Mouse (Mus musculus) neural tube, embryonic 15.5 days (tissue): ENCODE measurements at regions not wholly inside any gene's neighbourhood (a gene's known extent, or its start where the extent isn't known, plus 50 kb on each side); places are given as distances from the start of the nearest gene placed in this dataset.

ENCODE experiments used
- ATAC-seq: fragments of 200-750 bp; cut with Nextera tagmentation; 2 replicates; pipeline ENCODE4 v1.8.0; 2017; ENCODE audit warnings: mild to moderate bottlenecking, moderate TSS enrichment, moderate library complexity; ENCODE audit not compliant: low FRiP score
- H3K27ac ChIP-seq: fragments of 300-500 bp; sonication (generic); replicated peaks from 2 replicates; pipeline ENCODE4 v1.5.1; 2015; ENCODE audit warnings: mild to moderate bottlenecking, inconsistent platforms
- H3K27me3 ChIP-seq: fragments of 300-500 bp; sonication (generic); replicated peaks from 2 replicates; pipeline ENCODE4 v1.6.1; 2015; ENCODE audit warnings: inconsistent platforms
- H3K36me3 ChIP-seq: fragments of 300-500 bp; sonication (generic); 2 replicates; pipeline ENCODE4 v1.6.1; 2015; ENCODE audit warnings: inconsistent platforms
- H3K4me1 ChIP-seq: fragments of 300-500 bp; sonication (generic); 2 replicates; pipeline ENCODE4 v1.6.1; 2015; ENCODE audit warnings: inconsistent platforms
- H3K4me2 ChIP-seq: fragments of 300-500 bp; sonication (generic); 2 replicates; pipeline ENCODE4 v1.6.1; 2015; ENCODE audit warnings: inconsistent platforms, mild to moderate bottlenecking, moderate library complexity
- H3K4me3 ChIP-seq: fragments of 300-500 bp; sonication (generic); replicated peaks from 2 replicates; pipeline ENCODE4 v1.5.1; 2015; ENCODE audit warnings: mild to moderate bottlenecking, inconsistent platforms
- H3K9ac ChIP-seq: fragments of 300-500 bp; sonication (generic); replicated peaks from 2 replicates; pipeline ENCODE4 v1.6.1; 2015; ENCODE audit warnings: mild to moderate bottlenecking, inconsistent platforms
- H3K9me3 ChIP-seq: fragments of 300-500 bp; sonication (generic); replicated peaks from 2 replicates; pipeline ENCODE4 v1.6.1; 2016; ENCODE audit warnings: inconsistent platforms
- WGBS: fragments of 180-500 bp; shearing (Covaris S2); methylation state at CpG from one replicate; pipeline ENCODE4 v1.1.7; 2015; ENCODE audit warnings: mixed read lengths; 5-methylcytosine and 5-hydroxymethylcytosine counted together

- no peaks in the 10 kb centered on the region for H3K4me1 ChIP-seq
- H3K9ac ChIP-seq: no peak overlapping the region
- H3K27ac ChIP-seq: no peak overlapping the region
- no peaks in the 10 kb centered on the region for H3K36me3 ChIP-seq
- 67% methylated on average over 13 of the region's 13 CpGs for whole genome bisulfite sequencing
- H3K27me3 ChIP-seq: no peaks in the 10 kb centered on the region
- H3K4me2 ChIP-seq: no peak overlapping the region
- H3K4me3 ChIP-seq: no peak overlapping the region
- no peaks in the 10 kb centered on the region for H3K9me3 ChIP-seq
- ATAC-seq: no peak
Measured at GRCm38 (mm10) chr6:141097338-141098122, 151.5 kb upstream of the Pde3a start.

DNA sequence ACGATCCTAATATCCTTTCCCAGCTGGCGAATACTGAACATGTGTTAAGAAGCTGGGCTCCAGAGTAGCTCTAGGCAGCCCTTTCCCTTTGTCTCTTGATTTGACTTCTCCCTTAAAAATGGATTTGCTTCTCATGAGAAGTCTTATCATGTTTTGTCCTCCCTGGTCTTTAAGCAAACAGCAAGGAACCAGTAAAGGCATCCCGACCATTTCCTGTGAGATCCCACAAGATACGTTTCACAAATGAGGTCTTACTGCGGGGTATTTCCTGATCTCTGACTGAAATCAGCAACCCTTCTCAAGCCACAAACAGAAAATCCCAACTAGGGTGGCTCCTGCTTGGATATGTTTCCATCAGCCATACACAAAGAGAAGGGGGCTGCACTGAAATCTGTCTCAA, 130.8 kb upstream of the Pde3a start:
- Histone ChIP-seq H3K9ac (no peak overlapping the region), H3K4me3 (no peak overlapping the region), H3K9me3 (no peaks in the 10 kb centered on the region), H3K4me2 (no peak overlapping the region), H3K36me3 (no peaks in the 10 kb centered on the region), H3K4me1 (no peaks in the 10 kb centered on the region), H3K27me3 (no peaks in the 10 kb centered on the region), H3K27ac (no peak overlapping the region)
- 92% methylated on average over 5 of the region's 5 CpGs for WGBS
- no peak for ATAC-seq

DNA sequence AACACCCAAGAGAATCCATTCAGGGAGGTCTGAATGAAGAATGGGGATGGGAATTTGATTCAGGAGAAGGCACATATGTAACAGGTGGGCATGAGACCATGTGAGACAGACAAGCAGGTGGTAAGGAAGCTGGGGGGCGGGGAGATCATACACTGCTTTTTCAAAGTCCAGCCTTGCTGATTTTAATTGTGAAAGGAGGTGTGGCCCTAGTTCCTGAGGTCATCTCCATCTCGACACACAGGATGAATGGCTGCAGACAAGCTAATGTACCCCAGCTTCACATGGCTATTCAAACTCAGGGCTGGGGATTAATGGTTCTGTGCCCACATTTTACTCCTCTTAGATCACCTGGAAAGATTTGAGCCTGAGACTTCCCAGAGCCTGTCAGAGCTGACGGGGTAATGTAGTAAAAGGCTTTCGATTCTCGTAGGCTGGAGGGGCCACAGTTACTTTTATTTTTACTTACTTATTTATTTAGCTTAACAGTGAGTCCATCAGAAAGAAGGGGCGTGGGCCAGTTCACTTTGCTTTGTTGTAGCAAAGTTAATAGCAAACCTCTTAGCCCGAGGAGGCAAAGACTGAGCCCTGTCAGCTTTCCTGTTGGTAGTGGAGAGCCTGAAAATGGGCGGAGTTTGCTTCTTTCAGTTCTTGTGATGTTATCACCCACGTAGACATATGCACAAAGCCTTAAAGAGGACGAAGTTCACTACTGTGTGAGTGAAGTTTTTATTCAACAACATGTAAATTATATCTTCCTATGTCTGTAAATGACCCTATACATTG, 122.3 kb upstream of the Pde3a start:
- no peak overlapping the region for H3K27ac ChIP-seq
- no peak for ATAC-seq
- no peaks in the 10 kb centered on the region for H3K4me1 ChIP-seq
- 61% methylated on average over 10 of the region's 10 CpGs for WGBS
- no peak overlapping the region for H3K9ac ChIP-seq
- no peaks in the 10 kb centered on the region for H3K27me3 ChIP-seq
- no peak overlapping the region for H3K4me2 ChIP-seq
- H3K36me3 ChIP-seq: no peaks in the 10 kb centered on the region
- no peak overlapping the region for H3K4me3 ChIP-seq
- H3K9me3 ChIP-seq: no peaks in the 10 kb centered on the region

DNA sequence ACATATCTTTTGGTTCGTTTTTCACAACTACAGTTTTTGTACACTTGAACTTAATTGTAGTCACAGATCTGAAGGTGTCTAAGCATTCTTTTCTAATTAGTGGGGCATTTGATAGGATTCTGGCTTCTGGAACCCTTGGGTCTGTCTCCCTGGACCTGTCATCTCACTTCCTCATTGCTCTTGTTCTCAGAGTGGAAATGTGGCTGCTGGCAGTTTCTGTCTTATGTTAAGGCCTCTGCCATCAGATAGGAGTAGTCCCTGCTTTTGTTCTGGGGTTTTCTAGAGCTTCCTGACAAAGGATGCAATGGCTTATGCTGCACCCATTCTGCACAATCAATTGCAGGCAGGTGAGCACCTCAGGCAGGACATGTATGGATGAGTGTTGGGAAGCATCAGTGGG, 119.5 kb upstream of the Pde3a start:
- Histone ChIP-seq H3K9me3 (no peaks in the 10 kb centered on the region), H3K4me3 (no peak overlapping the region), H3K4me1 (no peaks in the 10 kb centered on the region), H3K27me3 (no peaks in the 10 kb centered on the region), H3K4me2 (no peak overlapping the region), H3K27ac (no peak overlapping the region), H3K36me3 (no peaks in the 10 kb centered on the region), H3K9ac (no peak overlapping the region)
- ATAC-seq: no peak
- 78% methylated on average over 1 of the region's 1 CpGs for WGBS

- H3K9ac ChIP-seq: no peak overlapping the region
- H3K27me3 ChIP-seq: no peaks in the 10 kb centered on the region
- no peak overlapping the region for H3K4me3 ChIP-seq
- H3K4me1 ChIP-seq: no peaks in the 10 kb centered on the region
- no peak overlapping the region for H3K4me2 ChIP-seq
- WGBS: 64% methylated on average over 6 of the region's 6 CpGs
- H3K9me3 ChIP-seq: no peaks in the 10 kb centered on the region
- H3K27ac ChIP-seq: no peak overlapping the region
- H3K36me3 ChIP-seq: no peaks in the 10 kb centered on the region
- ATAC-seq: no peak
Measured at GRCm38 (mm10) chr6:141134176-141134575, 114.9 kb upstream of the Pde3a start.

DNA sequence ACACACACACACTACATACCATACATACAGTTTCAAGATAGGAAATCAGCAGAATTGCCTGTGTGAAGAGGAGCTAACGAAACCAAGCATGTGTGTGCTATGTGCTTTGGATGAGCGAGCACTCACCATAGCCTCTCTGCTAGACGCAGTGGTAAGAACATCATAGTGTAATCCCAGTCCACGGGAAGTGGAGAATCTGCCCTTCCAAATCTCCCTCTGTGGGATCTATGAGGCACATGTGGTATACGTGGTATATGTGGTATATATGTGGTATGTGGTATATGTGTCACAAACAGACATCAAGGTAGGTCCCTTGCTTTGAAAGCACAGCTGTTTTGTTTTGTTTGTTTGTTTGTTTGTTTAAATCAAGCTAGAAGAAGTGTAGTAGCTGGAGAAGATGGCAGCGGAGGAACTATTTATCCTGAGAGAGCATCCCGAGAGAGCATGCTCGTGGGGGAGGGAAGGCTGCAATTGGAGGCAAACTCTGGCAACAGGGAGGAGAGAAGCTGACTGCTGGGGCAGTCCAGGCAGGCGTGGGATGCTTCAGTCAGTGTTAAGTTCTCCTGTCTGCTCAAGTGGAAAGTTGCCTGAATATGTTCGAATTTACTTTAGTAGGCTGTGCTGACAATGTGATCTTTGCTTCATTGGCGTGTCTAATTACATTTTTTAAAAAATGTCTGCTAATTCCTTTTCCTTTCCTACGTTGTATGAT, 112.2 kb upstream of the Pde3a start:
- Histone ChIP-seq H3K4me3 (no peak overlapping the region), H3K36me3 (no peaks in the 10 kb centered on the region), H3K27me3 (no peaks in the 10 kb centered on the region), H3K9me3 (no peaks in the 10 kb centered on the region), H3K4me2 (no peak overlapping the region), H3K4me1 (no peaks in the 10 kb centered on the region), H3K9ac (no peak overlapping the region), H3K27ac (no peak overlapping the region)
- 75% methylated on average over 12 of the region's 12 CpGs for WGBS
- no peak for ATAC-seq

DNA sequence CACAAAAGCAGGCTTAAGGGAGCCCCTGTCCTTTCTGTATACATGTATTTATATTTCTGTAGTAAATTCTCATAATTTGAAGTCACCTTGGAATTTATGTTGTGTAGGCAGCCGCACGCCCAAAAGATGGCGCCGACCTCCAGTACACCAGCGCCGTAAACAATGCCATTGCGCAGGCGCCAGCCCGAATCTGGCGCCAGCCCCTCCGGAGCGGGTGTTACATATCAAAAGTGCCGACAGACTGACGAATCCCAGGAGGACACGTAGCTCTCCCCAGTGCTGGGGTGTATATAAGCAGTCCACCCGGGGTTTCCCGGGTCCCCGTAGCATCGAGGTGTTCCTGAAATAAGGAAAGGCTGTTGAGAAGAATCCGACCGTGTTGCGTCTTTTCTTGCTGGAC, 108.1 kb upstream of the Pde3a start:
- H3K27ac ChIP-seq: no peak overlapping the region
- no peaks in the 10 kb centered on the region for H3K36me3 ChIP-seq
- H3K9me3 ChIP-seq: no peaks in the 10 kb centered on the region
- no peak overlapping the region for H3K4me3 ChIP-seq
- H3K9ac ChIP-seq: no peak overlapping the region
- ATAC-seq: no peak
- H3K27me3 ChIP-seq: no peaks in the 10 kb centered on the region
- 94% methylated on average over 22 of the region's 22 CpGs for WGBS
- H3K4me2 ChIP-seq: no peak overlapping the region
- no peaks in the 10 kb centered on the region for H3K4me1 ChIP-seq

DNA sequence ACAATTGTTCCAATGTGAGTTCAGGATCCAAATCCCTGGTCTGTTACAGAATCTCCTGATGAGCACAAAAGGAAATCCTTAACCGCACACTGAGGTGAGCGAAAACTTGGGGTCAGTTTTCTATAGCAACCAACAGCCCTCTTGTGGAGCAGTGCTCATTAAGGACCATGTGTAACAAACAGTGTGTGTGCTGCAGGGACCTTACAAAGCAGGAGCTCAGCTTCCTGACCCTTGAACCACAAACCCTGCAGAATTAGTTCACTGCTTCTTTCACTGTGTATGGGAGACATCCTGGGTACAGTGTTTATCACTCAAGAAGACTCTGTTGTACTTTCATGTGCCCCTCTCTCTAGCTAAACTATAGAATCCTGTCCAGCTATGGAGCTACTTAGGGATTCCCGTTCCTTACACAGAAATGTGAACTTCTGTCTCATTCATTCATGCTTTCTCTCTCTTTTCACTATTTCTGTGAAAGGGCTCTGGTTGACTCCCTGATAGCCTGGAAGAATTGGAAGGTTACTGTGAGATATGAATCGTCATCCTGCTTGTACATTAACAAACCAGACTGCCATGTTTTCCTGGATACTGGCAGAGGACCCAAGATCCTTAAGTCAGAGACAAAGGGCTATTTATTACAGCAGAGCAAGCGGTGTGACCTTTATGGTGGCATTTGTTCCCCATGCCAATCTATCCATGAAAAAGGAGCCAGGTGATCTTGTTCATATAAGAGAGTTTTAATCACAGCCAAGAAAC, 100.5 kb upstream of the Pde3a start:
- no peaks in the 10 kb centered on the region for H3K36me3 ChIP-seq
- no peak overlapping the region for H3K4me2 ChIP-seq
- no peak overlapping the region for H3K4me3 ChIP-seq
- no peak overlapping the region for H3K27ac ChIP-seq
- H3K4me1 ChIP-seq: no peaks in the 10 kb centered on the region
- 76% methylated on average over 5 of the region's 5 CpGs for WGBS
- H3K27me3 ChIP-seq: no peaks in the 10 kb centered on the region
- ATAC-seq: no peak
- H3K9me3 ChIP-seq: no peaks in the 10 kb centered on the region
- no peak overlapping the region for H3K9ac ChIP-seq

DNA sequence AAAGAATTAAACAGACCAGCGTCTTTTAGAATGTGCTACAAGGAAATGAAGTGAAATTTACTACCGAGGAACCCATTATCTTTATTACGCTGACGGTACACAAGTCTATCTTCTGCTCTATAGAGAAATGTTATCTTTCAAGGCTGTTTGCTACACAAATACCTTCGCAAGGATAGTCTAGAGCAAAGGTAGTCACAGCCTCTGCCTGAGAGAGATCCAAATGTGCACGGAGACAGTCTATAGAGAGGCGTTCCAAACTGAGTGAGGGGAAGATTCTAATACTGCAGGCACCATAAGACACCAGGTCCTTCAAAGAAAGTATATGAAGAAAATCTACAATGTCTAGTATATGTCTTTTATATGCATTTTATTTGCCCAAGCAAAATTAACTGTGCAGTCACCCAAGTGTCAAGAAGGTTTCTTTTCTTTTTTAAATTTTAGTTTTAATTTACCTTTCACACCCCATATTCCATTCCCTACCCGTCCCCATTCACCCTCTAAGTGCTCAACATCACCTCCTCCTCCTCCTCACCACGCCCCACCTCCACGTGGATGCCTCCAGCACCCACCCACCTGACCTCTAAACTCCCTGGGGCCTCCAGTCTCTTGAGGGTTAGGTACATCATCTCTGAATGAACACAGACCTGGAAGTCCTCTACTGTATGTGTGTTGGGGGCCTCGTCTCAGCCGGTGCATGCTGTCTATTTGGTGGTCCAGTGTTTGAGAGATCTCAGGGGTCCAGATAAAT, 99.7 kb upstream of the Pde3a start:
- H3K36me3 ChIP-seq: no peaks in the 10 kb centered on the region
- no peak overlapping the region for H3K27ac ChIP-seq
- 77% methylated on average over 12 of the region's 12 CpGs for WGBS
- no peak overlapping the region for H3K4me3 ChIP-seq
- no peaks in the 10 kb centered on the region for H3K9me3 ChIP-seq
- no peak for ATAC-seq
- no peaks in the 10 kb centered on the region for H3K27me3 ChIP-seq
- no peaks in the 10 kb centered on the region for H3K4me1 ChIP-seq
- no peak overlapping the region for H3K9ac ChIP-seq
- no peak overlapping the region for H3K4me2 ChIP-seq

- ATAC-seq: no peak
- 82% methylated on average over 5 of the region's 5 CpGs for WGBS
- no peak overlapping the region for H3K4me2 ChIP-seq
Measured at GRCm38 (mm10) chr6:141159326-141159725, 89.7 kb upstream of the Pde3a start.

More at GRCm38 (mm10) chr6:141159326-141159725, 89.7 kb upstream of the Pde3a start:
- H3K9ac ChIP-seq: no peak overlapping the region
- H3K4me1 ChIP-seq: no peaks in the 10 kb centered on the region
- no peak overlapping the region for H3K4me3 ChIP-seq
- H3K36me3 ChIP-seq: no peaks in the 10 kb centered on the region
- no peak overlapping the region for H3K27ac ChIP-seq
- H3K27me3 ChIP-seq: no peaks in the 10 kb centered on the region
- H3K9me3 ChIP-seq: no peaks in the 10 kb centered on the region
